Mouse (Mus musculus): Measurements from ENCODE around the gene Cxcl12.

Cxcl12 gene

GRCm38 (mm10) chr6:117175113-117175793 is 6.9 kb downstream of the Cxcl12 start:
- no peak for DNase-seq

DNA sequence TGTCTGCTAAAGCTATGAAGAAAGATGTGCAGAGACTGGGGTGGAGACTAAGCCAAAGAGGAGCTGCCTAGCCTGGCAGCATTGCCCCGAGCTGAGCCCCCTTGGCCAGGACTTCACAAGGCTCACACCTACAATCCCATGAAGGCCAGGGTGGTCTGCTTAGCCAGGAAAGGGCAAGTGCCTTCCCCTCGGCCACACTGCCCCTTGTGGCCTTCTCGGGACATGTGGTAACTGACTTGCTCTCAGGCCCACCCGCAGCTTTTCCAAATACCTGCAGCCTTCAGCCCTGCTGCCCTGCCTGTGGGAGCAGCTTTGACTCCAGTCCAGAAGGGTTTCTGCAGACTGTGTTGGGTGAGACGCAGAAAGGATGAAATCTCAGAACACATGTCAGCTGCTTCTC is 8.1 kb downstream of the Cxcl12 start:
- DNase-seq, result no peak

DNA sequence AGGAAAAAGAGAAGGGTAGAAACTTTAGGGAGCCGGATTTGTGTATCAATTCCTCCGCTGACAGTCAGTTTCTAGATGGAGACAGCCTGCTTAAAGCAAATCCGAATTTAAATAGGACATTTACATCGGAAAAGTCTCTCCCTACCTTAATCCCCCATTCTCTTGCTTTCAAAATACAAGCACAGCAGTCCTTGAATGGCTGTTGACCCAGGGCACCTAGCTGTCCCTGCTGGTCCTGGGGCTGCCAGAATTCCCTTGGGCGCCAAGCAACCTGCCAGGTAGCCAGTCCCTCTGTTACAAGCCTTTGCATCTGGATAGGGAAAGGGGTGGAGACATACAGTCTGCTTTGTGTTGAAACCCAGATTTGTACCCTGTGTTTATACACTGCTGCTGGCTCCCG is 12.0 kb downstream of the Cxcl12 start:
- DNase-seq, result no peak

GRCm38 (mm10) chr6:117185381-117185780 is 17.0 kb downstream of the Cxcl12 start:
- DNase-seq, result peak; percentile 82

DNA sequence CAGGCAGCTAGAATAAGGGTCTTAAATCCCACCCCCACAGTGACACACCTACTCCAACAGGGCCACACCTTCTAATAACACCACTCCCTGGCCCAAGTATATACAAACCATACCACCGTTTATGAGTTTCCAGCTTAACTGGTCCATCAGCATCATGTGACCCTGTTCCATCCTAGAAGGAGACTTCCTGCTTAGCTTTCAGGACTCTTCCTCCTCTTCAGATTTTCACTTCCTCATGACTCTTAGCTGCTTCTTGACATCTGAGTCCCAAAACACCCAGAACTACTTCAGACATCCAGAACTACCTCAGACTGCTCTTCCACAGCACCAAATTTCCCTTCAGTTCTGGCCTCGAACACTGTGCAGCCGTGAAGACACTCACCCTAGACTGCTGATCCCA is 22.1 kb downstream of the Cxcl12 start:
- peak; percentile 14 for DNase-seq

- no peak for DNase-seq
These were observed 23.4 kb downstream of the Cxcl12 start for GRCm38 (mm10) chr6:117191741-117192140.

GRCm38 (mm10) chr6:117192678-117193077 is 24.3 kb downstream of the Cxcl12 start:
- DNase-seq, result peak; percentile 37

- DNase-seq, result no peak
These were observed 26.9 kb downstream of the Cxcl12 start for GRCm38 (mm10) chr6:117195270-117195669.

DNA sequence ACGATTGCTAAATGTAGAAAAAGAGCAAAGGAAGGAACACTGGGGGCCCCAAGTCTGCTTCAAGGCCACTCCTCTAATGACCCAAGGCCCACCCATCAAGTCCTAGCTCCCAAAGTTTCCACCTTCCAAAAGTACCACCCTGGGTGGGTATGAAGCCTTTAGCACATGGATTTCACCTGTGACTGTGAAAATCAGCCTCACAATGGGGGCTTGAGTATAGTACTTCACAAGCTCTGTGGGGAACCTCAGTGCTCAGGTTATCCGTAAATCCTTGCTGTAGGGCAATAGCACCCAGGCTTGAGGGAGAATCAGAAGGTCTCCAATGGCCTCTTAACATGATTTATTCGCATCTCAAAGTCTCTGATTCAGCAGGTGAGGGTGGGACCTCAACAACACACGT is 30.5 kb downstream of the Cxcl12 start:
- DNase-seq, result peak; percentile 19

DNA sequence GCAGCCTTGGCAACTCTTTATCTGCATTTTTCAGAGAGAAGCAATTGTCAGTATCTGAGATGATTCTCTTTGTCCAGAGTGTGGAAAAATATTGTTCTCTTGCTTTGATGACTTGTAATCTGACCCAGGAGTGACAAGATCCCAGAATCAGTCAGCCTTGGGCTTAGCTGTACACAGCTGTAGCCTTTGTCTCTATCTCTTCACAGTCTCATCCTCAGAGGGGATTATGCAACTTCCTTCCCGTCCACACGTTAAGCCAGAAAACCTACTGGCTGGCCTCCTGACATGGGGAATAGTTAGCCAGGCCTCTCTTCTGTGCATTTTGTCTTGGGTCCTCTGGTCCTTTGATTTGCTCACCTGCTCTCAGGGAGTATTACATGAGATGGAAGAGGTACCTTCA is 31.4 kb downstream of the Cxcl12 start:
- no peak for DNase-seq

GRCm38 (mm10) chr6:117200916-117201315 is 32.6 kb downstream of the Cxcl12 start:
- DNase-seq, result no peak

DNA sequence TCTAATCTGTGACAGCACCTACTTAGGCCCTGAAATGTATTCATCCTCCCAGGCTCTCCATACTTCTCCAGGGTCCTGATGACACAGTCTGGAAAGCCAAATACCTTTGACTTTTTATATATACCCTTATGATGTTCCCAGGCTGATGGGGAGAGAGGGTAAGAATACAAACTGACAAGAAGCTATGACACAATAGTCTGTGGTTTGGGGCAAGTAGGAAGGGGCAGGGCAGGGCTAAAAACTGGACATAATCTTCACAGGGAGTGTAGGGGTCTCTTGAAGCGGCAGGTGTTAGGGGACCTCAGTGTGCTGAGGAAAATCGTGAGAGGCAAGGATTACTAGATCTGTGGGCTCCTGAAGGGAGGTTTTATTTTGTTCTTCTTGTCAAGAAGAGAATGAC is 33.1 kb downstream of the Cxcl12 start:
- DNase-seq, result no peak

- no peak for DNase-seq
These were observed 33.5 kb downstream of the Cxcl12 start for GRCm38 (mm10) chr6:117201859-117202258.

DNA sequence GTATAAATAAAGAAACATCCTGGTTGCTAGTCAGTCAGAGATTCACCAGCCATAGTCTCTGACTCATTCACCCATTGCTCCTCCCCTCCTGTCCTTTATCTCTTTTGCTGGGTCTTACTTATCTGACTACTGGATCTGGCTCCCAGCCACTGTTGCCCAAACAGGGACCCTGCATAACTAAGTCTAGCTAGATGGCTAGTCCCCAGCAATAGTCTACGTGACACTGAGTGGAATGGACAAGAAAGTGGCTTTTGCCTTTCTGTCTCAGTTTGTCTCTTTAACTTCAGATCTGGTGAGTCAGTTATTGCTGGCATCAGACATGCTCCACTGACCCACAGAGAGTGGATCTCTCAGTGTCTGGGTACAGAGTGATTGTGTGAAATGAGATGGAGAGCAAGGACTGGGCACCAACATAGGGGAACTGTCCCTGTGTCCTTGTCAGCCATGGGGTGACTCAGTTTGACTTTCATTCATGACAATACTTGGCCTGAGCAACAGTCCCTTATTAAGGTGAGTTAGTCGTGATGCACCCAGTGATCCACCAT is 34.6 kb downstream of the Cxcl12 start:
- DNase-seq, result peak; percentile 42

- peak; percentile 27 for DNase-seq
These were observed 35.8 kb downstream of the Cxcl12 start for GRCm38 (mm10) chr6:117204112-117204511.

DNA sequence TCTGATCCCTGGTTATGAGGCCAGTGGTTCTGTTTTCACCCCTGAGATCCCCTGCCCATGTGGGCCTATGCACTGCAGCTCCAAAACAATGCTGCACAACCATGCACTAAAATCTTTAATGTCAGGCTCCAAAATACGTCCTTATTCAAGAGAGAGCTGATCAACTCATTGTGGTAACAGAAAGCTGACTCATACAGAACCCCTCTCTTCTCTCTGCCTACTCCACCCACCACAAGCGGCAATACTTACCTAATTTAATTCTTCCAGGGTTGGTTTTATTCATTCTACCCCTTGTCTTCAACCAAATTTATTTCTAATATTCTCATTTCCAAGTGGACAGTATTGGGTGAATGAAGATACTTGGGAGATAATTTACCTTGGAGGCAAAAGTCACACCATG is 38.5 kb downstream of the Cxcl12 start:
- no peak for DNase-seq

GRCm38 (mm10) chr6:117207289-117207688 is 39.0 kb downstream of the Cxcl12 start:
- DNase-seq, result peak; percentile 60

DNA sequence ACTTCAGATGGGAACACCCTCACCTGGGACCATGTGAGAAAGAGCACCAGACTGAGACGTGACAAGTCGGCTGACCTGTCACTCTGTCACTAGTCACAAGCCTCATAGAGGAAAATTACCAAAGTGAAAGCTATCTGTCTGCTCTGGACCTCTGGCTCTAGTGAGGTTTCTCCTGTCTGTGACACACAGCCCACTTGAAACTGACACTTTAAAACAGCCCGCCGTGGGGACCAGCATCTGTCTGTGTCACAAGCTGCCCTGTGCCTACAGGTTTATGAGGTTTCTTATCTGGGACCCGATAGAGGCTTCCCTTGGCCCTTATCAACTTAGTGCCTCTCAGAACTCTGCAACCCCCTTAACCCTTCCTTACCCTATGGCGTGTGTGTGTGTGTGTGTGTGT is 41.8 kb downstream of the Cxcl12 start:
- DNase-seq, result peak; percentile 52

DNA sequence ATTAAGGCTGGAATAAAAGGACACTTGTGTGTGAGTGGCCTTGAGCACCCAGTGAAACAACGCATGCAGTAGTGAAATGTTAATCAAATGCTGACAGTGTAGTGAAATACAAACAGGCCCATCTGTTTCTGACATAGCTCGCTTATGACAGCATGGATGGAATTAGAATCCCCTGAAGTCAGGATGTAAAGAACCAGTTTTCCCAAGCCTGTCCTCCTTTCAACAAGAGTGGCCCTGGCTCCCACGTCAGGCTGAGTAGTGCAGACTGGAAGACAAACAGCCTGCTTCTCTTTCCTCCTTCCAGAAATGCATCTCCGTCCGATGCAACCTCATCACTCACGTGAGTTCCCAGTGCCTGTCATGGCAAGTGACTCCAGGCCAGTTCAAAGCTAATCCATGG is 42.2 kb downstream of the Cxcl12 start:
- peak; percentile 74 for DNase-seq

GRCm38 (mm10) chr6:117214506-117214905 is 46.2 kb downstream of the Cxcl12 start:
- DNase-seq, result no peak

DNA sequence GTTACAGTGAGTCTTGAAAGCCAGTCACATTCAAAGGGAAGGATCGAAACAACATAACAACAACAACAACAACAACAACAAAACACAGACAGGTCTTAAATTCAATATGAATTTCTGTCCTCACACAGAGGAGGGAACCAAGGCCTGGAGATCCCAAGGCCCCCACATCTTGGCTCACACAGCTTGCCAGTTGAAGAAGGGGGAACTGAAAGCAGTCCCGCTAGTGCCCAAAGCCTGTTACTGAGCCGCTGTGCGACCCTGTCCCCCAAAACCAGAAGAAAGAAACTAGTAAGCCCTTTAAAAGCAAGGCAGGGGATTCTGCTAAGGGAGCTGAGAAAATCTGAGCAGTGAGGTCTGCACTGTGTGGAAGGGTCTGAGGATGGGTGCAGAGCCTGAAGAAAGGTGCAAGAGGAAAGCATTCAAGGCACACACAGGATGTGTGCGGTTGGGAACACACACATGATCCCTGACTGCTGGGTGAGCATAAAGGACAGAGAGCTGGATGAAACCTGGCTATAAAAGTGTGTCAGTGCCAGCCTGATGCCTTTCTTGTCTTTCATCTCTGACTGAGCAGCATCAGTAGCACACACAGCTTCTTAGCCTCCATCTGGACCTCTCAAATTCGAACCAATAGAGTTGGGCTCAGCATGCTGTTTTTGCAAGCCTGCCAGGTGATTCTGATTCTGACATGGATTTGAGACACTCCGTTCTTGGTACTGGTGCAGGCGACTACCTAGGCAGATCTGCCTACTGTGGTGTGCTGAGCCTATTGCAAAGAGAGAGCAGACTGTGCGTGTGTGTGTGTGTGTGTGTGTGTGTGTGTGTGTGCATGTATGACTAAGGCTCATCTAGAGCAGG is 50.3 kb downstream of the Cxcl12 start:
- peak; percentile 78 for DNase-seq

- DNase-seq, result peak; percentile 9
These were observed 51.0 kb downstream of the Cxcl12 start for GRCm38 (mm10) chr6:117219300-117219680.

DNA sequence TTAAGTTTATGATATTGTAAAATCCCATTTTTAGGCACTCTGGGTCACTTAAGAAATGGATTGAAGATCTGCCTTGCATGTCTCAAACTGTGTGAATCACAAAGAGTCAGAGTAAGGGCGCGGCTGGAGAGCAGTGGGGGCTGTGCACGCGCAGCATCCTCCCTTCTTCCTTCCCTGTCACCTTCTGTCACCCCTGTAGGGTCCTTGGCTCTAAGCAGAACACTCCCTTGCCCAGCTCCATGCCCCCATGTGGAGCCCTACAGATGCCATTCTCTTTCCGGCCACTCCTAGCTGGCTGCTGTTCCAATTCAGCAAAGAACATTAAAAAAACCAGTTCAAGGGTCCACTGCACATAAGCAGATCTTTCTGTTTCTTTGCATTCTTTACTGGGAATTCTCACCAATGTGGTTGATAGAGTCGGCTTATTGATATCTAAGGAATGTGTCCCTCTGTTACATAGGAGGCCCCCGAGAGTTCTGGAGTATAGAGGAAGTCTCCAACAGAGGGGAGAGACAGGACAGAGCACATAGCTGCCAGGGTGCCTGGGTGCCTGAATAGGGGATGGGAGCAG is 51.7 kb downstream of the Cxcl12 start:
- DNase-seq, result peak; percentile 50

Measured in heart, adult 11 months (tissue).